In the genomic region with DNA sequence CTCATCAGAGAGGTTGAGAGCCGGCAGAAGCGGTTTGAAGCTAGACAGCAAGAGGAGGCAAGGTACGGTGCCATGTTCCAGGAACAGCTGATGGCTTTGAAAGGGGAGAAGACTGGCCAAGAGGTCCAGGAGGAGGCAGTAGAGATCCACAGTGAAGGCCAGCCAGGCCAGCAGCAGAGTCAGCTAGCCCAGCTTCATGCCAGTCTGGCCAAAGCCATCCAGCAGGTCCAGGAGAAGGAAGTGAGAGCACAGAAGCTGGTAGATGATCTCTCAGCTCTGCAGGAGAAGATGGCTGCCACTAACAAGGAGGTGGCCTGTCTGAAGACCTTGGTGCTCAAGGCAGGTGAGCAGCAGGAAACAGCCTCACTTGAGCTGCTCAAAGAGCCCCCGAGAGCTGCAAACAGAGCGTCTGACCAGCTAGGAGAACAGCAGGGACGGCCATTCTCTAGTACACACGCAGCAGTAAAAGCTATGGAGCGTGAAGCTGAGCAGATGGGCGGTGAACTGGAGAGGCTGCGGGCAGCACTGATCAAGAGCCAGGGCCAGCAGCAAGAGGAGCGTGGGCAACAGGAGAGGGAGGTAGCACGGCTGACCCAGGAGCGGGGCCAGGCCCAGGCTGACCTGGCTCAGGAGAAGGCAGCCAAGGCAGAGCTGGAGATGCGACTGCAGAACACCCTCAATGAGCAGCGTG, we compare ENCODE assay signal across 12 mouse cellular contexts. TPM values are rescaled to one million over a fixed set of nuclear protein-coding genes. Genes with fewer than 3 reads are reported as not detected.
A peak's percentile ranks its signal among the peaks of the same experiment; 100 is the strongest.
DNase-seq lines count a peak whose midpoint lies in the region; ATAC-seq and TF ChIP-seq lines count a peak whose summit lies in the region.
"Had no signal": no experiment of that assay in that cellular context is flagged by ENCODE, and none has a peak within 500 bp of the region (broad histone marks: within the 10 kb centered on the region; RNA-seq: fewer than 3 reads in every experiment).

No protein-coding gene starts in this region.

- no peak overlapping the region for H3K4me3 ChIP-seq in liver, embryonic 14.5 days (ENCODE audit: insufficient read depth in 1 of 2, low read depth in 2 of 2, low read length in 2 of 2)
- no peak overlapping the region for H3K4me3 ChIP-seq in liver, embryonic 12.5 days
- H3K4me3 ChIP-seq in limb, embryonic 15.5 days = no peak overlapping the region
- H3K4me3 ChIP-seq in forebrain, postnatal 0 days (ENCODE audit: low read depth, low read length) = no peak overlapping the region
- H3K4me3 ChIP-seq: heart, embryonic 15.5 days; limb, embryonic 12.5 days had no signal

- 94% methylated on average over 15 of the region's 15 CpGs for WGBS in liver, embryonic 14.5 days (ENCODE audit: insufficient replicate concordance)
- 87% methylated on average over 15 of the region's 15 CpGs for WGBS in liver, embryonic 12.5 days (ENCODE audit: insufficient replicate concordance)
- 93% methylated on average over 15 of the region's 15 CpGs for WGBS in limb, embryonic 15.5 days
- WGBS in forebrain, postnatal 0 days = 90% methylated on average over 15 of the region's 15 CpGs

- peaks cover 7% of the 10 kb centered on the region in 2 experiments; a peak in 3 of 4 replicates for H3K4me1 ChIP-seq in liver, embryonic 14.5 days (replicated peaks; ENCODE audit: control insufficient read depth in 2 of 2, insufficient read depth in 2 of 2, low read length in 1 of 2)
- peaks cover 22% of the 10 kb centered on the region for H3K4me1 ChIP-seq in liver, embryonic 12.5 days
- H3K4me1 ChIP-seq in limb, embryonic 15.5 days = peaks cover 10% of the 10 kb centered on the region
- H3K4me1 ChIP-seq in forebrain, postnatal 0 days (ENCODE audit: insufficient read depth) = no peaks in the 10 kb centered on the region
- H3K4me1 ChIP-seq: limb, embryonic 12.5 days had no signal

- no peak overlapping the region for H3K4me2 ChIP-seq in liver, embryonic 14.5 days (ENCODE audit: low read depth)
- H3K4me2 ChIP-seq in liver, embryonic 12.5 days = no peak overlapping the region
- no peak overlapping the region for H3K4me2 ChIP-seq in limb, embryonic 15.5 days
- no peak overlapping the region for H3K4me2 ChIP-seq in forebrain, postnatal 0 days (ENCODE audit: low read depth)
- H3K4me2 ChIP-seq: heart, embryonic 15.5 days; limb, embryonic 12.5 days had no signal

- no peak overlapping the region for H3K27ac ChIP-seq in liver, embryonic 14.5 days
- no peak overlapping the region for H3K27ac ChIP-seq in liver, embryonic 12.5 days
- H3K27ac ChIP-seq in limb, embryonic 15.5 days = peak overlapping the region; percentile 79
- H3K27ac ChIP-seq in forebrain, postnatal 0 days (ENCODE audit: low read depth, low read length) = no peak overlapping the region
- H3K27ac ChIP-seq: heart, embryonic 15.5 days; limb, embryonic 12.5 days; macrophage had no signal

- peak; percentile 34 for DNase-seq in gastrocnemius, postnatal 10 days
- DNase-seq in gastrocnemius, postnatal 25 days = no peak
- DNase-seq in liver, embryonic 14.5 days (ENCODE audit: low read depth in 3 of 3, low spot score in 3 of 3) = no peak
- peak; percentile 83 for DNase-seq in cerebellum, adult 9-11 months
- no peak for DNase-seq in forebrain, postnatal 0 days
- DNase-seq in thymus, postnatal 10 days (ENCODE audit: low spot score in 2 of 2) = no peak

- peaks cover 83% of the 10 kb centered on the region for H3K36me3 ChIP-seq in liver, embryonic 14.5 days (replicated peaks; ENCODE audit: control insufficient read depth, insufficient read depth, low read depth)
- peaks cover 100% of the 10 kb centered on the region for H3K36me3 ChIP-seq in liver, embryonic 12.5 days
- H3K36me3 ChIP-seq in limb, embryonic 15.5 days = peaks cover 96% of the 10 kb centered on the region
- H3K36me3 ChIP-seq in forebrain, postnatal 0 days (ENCODE audit: insufficient read depth) = peaks cover 84% of the 10 kb centered on the region

- no peak overlapping the region for H3K9ac ChIP-seq in liver, embryonic 14.5 days (replicated peaks)
- H3K9ac ChIP-seq in liver, embryonic 12.5 days = no peak overlapping the region
- H3K9ac ChIP-seq in limb, embryonic 15.5 days = no peak overlapping the region
- no peak overlapping the region for H3K9ac ChIP-seq in forebrain, postnatal 0 days
- H3K9ac ChIP-seq: heart, embryonic 15.5 days; limb, embryonic 12.5 days had no signal

- ATAC-seq in liver, embryonic 14.5 days (ENCODE audit: insufficient read depth) = no peak
- no peak for ATAC-seq in liver, embryonic 12.5 days
- no peak for ATAC-seq in limb, embryonic 15.5 days (ENCODE audit: insufficient number of reproducible peaks, low FRiP score, low TSS enrichment, low read depth)
- ATAC-seq in forebrain, postnatal 0 days = no peak
- ATAC-seq: intestine, postnatal 0 days had no signal

- peak; percentile 36; the same call in 1 of the 2 replicates for TF ChIP-seq CTCF in liver, embryonic 14.5 days (IDR thresholded peaks at IDR 0.05; ENCODE audit: low read depth)
- no peak for TF ChIP-seq CTCF in forebrain, postnatal 0 days (IDR thresholded peaks at IDR 0.05; ENCODE audit: low read depth)

- no peak for TF ChIP-seq EP300 in liver, embryonic 14.5 days (IDR thresholded peaks at IDR 0.05; ENCODE audit: low read depth)

- no peaks in the 10 kb centered on the region for H3K27me3 ChIP-seq in liver, embryonic 14.5 days (ENCODE audit: control insufficient read depth, insufficient read depth, low read length)
- no peaks in the 10 kb centered on the region for H3K27me3 ChIP-seq in liver, embryonic 12.5 days (replicated peaks)
- no peaks in the 10 kb centered on the region for H3K27me3 ChIP-seq in limb, embryonic 15.5 days
- no peaks in the 10 kb centered on the region for H3K27me3 ChIP-seq in forebrain, postnatal 0 days (ENCODE audit: insufficient read depth, low read length)
- H3K27me3 ChIP-seq: heart, embryonic 15.5 days; limb, embryonic 12.5 days had no signal

- no peaks in the 10 kb centered on the region for H3K9me3 ChIP-seq in liver, embryonic 14.5 days (ENCODE audit: control insufficient read depth, low read length)
- no peaks in the 10 kb centered on the region for H3K9me3 ChIP-seq in liver, embryonic 12.5 days (replicated peaks)
- H3K9me3 ChIP-seq in limb, embryonic 15.5 days = no peaks in the 10 kb centered on the region
- H3K9me3 ChIP-seq in forebrain, postnatal 0 days (ENCODE audit: low read length) = no peaks in the 10 kb centered on the region
- H3K9me3 ChIP-seq: heart, embryonic 15.5 days; limb, embryonic 12.5 days had no signal

RNA-seq across cellular contexts. Expression of a gene that starts 18.9 kb away (rescaled TPM):
- total RNA-seq in gastrocnemius, postnatal 10 days (2021) = 1 to 10 TPM; 2.3 to 3.5 TPM
- 1 to 10 TPM; 1.9 to 2.7 TPM for total RNA-seq in gastrocnemius, postnatal 25 days (2021)
- polyA plus RNA-seq in liver, embryonic 14.5 days (2012; rRNA removed) = 12.7 and 14.8 TPM in 2 replicates
- 15.0 and 15.9 TPM in 2 replicates for polyA plus RNA-seq in liver, embryonic 14.5 days (2014; fragmentation: Nextera tagmentation; extraction: Ambion mirVana)
- polyA plus RNA-seq in liver, embryonic 12.5 days (2016; fragmentation: Nextera tagmentation; extraction: Ambion mirVana) = 4.5 and 4.9 TPM in 2 replicates
- 1.9 and 2.4 TPM in 2 replicates for polyA plus RNA-seq in limb, embryonic 15.5 days (2015; fragmentation: Nextera tagmentation; extraction: Ambion mirVana)
- total RNA-seq in forebrain, postnatal 0 days (2014; rRNA removed) = 9.5 and 11.2 TPM in 2 replicates
- polyA plus RNA-seq in forebrain, postnatal 0 days (2015; fragmentation: Nextera tagmentation; extraction: Ambion mirVana) = 1.7 and 2.8 TPM in 2 replicates

Comparison
In these comparisons a context has a peak if more than half of its experiments do, and no peak if none do; other contexts are left out.
1. DNase-seq: peak in gastrocnemius, postnatal 10 days (single experiment) and cerebellum, adult 9-11 months (single experiment); none in gastrocnemius, postnatal 25 days (single experiment), liver, embryonic 14.5 days (0 of 3), forebrain, postnatal 0 days (single experiment) and thymus, postnatal 10 days (0 of 2).